1 mouse cellular context compared by ENCODE assay signal in genomic region chr5:123138953-123139721, GRCm38 (mm10).
TF ChIP-seq lines count a peak whose summit lies in the region.

No protein-coding gene starts in this region.

TF ChIP-seq in MEL, 35 proteins besides CTCF, POLR2A, EP300 and RAD21 (continued from another document):
- no peak for TF ChIP-seq SMC3 (IDR thresholded peaks at IDR 0.05; ENCODE audit: low read depth, low read length)
- TF ChIP-seq JUND (IDR thresholded peaks at IDR 0.05; ENCODE audit: low read depth, low read length), result no peak
- peak; percentile 54; the same call in 1 of the 2 replicates for TF ChIP-seq HCFC1 (IDR thresholded peaks at IDR 0.05; ENCODE audit: low read depth, low read length)
- no peak for TF ChIP-seq ZNF384 (IDR thresholded peaks at IDR 0.05; ENCODE audit: low read depth, low read length)
- no peak for TF ChIP-seq POLR2AphosphoS5 (IDR thresholded peaks at IDR 0.05; ENCODE audit: borderline replicate concordance, low read depth, low read length)
- TF ChIP-seq KAT2A (conservative IDR thresholded peaks at IDR 0.05; ENCODE audit: low read depth, low read length), result no peak; the same call in 1 of the 2 replicates
- no peak for TF ChIP-seq ZC3H11A (IDR thresholded peaks at IDR 0.05; ENCODE audit: low read depth, low read length)
- TF ChIP-seq MAZ (IDR thresholded peaks at IDR 0.05; ENCODE audit: low read depth, low read length), result peak; percentile 52; the same call in 1 of the 2 replicates
- 0 out of 2 replicates have a peak, but pooled peaks have one; percentile 57 for TF ChIP-seq TBP (IDR thresholded peaks at IDR 0.05; ENCODE audit: low read depth, low read length)
- TF ChIP-seq MXI1 (IDR thresholded peaks at IDR 0.05; ENCODE audit: low read depth, low read length), result no peak; the same call in 1 of the 2 replicates
- TF ChIP-seq BHLHE40 (IDR thresholded peaks at IDR 0.05; ENCODE audit: borderline replicate concordance, low read depth, low read length), result no peak
- TF ChIP-seq NRF1 (IDR thresholded peaks at IDR 0.05; ENCODE audit: insufficient read depth, low read depth, low read length, poor library complexity, severe bottlenecking), result no peak
- TF ChIP-seq MYC (IDR thresholded peaks at IDR 0.05; ENCODE audit: low read depth, low read length), result 0 out of 2 replicates have a peak, but pooled peaks have one; percentile 21
- TF ChIP-seq ETS1 (IDR thresholded peaks at IDR 0.05; ENCODE audit: low read depth, low read length), result 0 out of 2 replicates have a peak, but pooled peaks have one; percentile 18
- TF ChIP-seq E2F4 (IDR thresholded peaks at IDR 0.05; ENCODE audit: borderline replicate concordance, low read depth, low read length), result peak; percentile 89; the same call in 1 of the 2 replicates
- no peak for TF ChIP-seq USF2 (IDR thresholded peaks at IDR 0.05; ENCODE audit: borderline replicate concordance in 1 of 2, insufficient read depth in 1 of 2, low read depth in 1 of 2, low read length in 2 of 2)
- TF ChIP-seq MYB (IDR thresholded peaks at IDR 0.05; ENCODE audit: low read depth, low read length), result 0 out of 2 replicates have a peak, but pooled peaks have one; percentile 11
- no peak for TF ChIP-seq GATA1 (IDR thresholded peaks at IDR 0.05; ENCODE audit: low read depth, low read length)
- TF ChIP-seq SIN3A (IDR thresholded peaks at IDR 0.05; ENCODE audit: low read length), result peak; percentile 30; the same call in 1 of the 2 replicates
- peak; percentile 70; the same call in 1 of the 2 replicates for TF ChIP-seq MAX (IDR thresholded peaks at IDR 0.05; ENCODE audit: low read length)
- peak; percentile 53 for TF ChIP-seq NELFE (IDR thresholded peaks at IDR 0.05; ENCODE audit: low read depth, low read length)
- TF ChIP-seq GABPA (IDR thresholded peaks at IDR 0.05; ENCODE audit: low read depth, low read length), result peak; percentile 80
- peak; percentile 34; the same call in 1 of the 2 replicates for TF ChIP-seq UBTF (IDR thresholded peaks at IDR 0.05; ENCODE audit: borderline replicate concordance, insufficient read depth, low read depth, low read length)
- TF ChIP-seq MAFK (IDR thresholded peaks at IDR 0.05; ENCODE audit: borderline replicate concordance, low read depth, low read length), result 0 out of 2 replicates have a peak, but pooled peaks have one; percentile 22
- TF ChIP-seq POLR2AphosphoS2 (IDR thresholded peaks at IDR 0.05; ENCODE audit: low read length), result 0 out of 2 replicates have a peak, but pooled peaks have one; percentile 53
- no peak for TF ChIP-seq ELF1 (IDR thresholded peaks at IDR 0.05; ENCODE audit: low read depth, low read length)
- TF ChIP-seq USF1 (IDR thresholded peaks at IDR 0.05; ENCODE audit: low read depth, low read length), result no peak
- 0 out of 2 replicates have a peak, but pooled peaks have one; percentile 17 for TF ChIP-seq RCOR1 (IDR thresholded peaks at IDR 0.05; ENCODE audit: low read depth, low read length)
- TF ChIP-seq ZKSCAN1 (IDR thresholded peaks at IDR 0.05; ENCODE audit: low read depth, low read length), result no peak
- TF ChIP-seq TAL1 (IDR thresholded peaks at IDR 0.05; ENCODE audit: low read length), result no peak
TF ChIP-seq in MEL: peak in this region for 18.
